Mouse (Mus musculus): ENCODE results near the gene Tmem86b.

GRCm38 (mm10) chr7:4653351-4653750 is 22.1 kb upstream of the Tmem86b start:
- no peak for TF ChIP-seq CTCF (IDR thresholded peaks at IDR 0.05; ENCODE audit: borderline replicate concordance, extremely low read depth, insufficient read depth, insufficient read length)
- no peak for TF ChIP-seq POLR2A (IDR thresholded peaks at IDR 0.05; ENCODE audit: borderline replicate concordance, extremely low read depth, insufficient read depth, insufficient read length, poor library complexity, severe bottlenecking)

Measured in brain, embryonic 14.5 days (tissue).